Mouse (Mus musculus) kidney, embryonic 16.5 days (tissue): ENCODE results near the gene Trappc3. TPM values are rescaled to one million over a fixed set of nuclear protein-coding genes. Genes with fewer than 3 reads are reported as not detected.
"Not testable (repeated sequence)": the region's sequence is repeated elsewhere in the genome, so short reads cannot be mapped to it uniquely, and the experiment has no call there.

ENCODE experiments used
- ATAC-seq: fragments of 200-750 bp; cut with Nextera tagmentation; 2 replicates; pipeline ENCODE4 v1.8.0; 2017; ENCODE audit warnings: moderate TSS enrichment; ENCODE audit not compliant: low FRiP score, low TSS enrichment
- H3K27ac ChIP-seq: fragments of 300-500 bp; sonication (generic); 2 replicates; pipeline ENCODE4 v1.5.1; 2014; ENCODE audit warnings: low read length
- H3K27me3 ChIP-seq: fragments of 300-500 bp; sonication (generic); 2 replicates; pipeline ENCODE4 v1.6.1; 2014; ENCODE audit warnings: low read length, control low read depth, mixed read lengths; ENCODE audit not compliant: insufficient read depth
- H3K36me3 ChIP-seq: fragments of 300-500 bp; sonication (generic); 2 replicates; pipeline ENCODE4 v1.6.1; 2014; ENCODE audit warnings: low read length, control low read depth, mixed read lengths; ENCODE audit not compliant: insufficient read depth
- H3K4me1 ChIP-seq: fragments of 300-500 bp; sonication (generic); 2 replicates; pipeline ENCODE4 v1.6.1; 2014; ENCODE audit warnings: low read length, control low read depth, mixed read lengths; ENCODE audit not compliant: insufficient read depth
- H3K4me2 ChIP-seq: fragments of 300-500 bp; sonication (generic); replicated peaks from 2 replicates; pipeline ENCODE4 v1.6.1; 2014; ENCODE audit warnings: low read depth, low read length
- H3K4me3 ChIP-seq: fragments of 300-500 bp; sonication (generic); 2 replicates; pipeline ENCODE4 v1.5.1; 2014; ENCODE audit warnings: mild to moderate bottlenecking, low read length
- H3K9ac ChIP-seq: fragments of 300-500 bp; sonication (generic); replicated peaks from 2 replicates; pipeline ENCODE4 v1.6.1; 2014; ENCODE audit warnings: low read length
- H3K9me3 ChIP-seq: fragments of 300-500 bp; sonication (generic); 2 replicates; pipeline ENCODE4 v1.6.1; 2016; ENCODE audit warnings: low read length, control low read depth
- WGBS: fragments of 180-500 bp; shearing (Covaris S2); extraction: QIAGEN DNeasy Blood & Tissue Kit; methylation state at CpG from one replicate; pipeline ENCODE4 v1.1.7; 2014; 5-methylcytosine and 5-hydroxymethylcytosine counted together
- polyA plus RNA-seq: library from polyadenylated mRNA; unstranded; fragments of >200 nt; fragmentation: Nextera tagmentation; extraction: Ambion mirVana; gene quantifications from 2 replicates; pipeline ENCODE4 v1.2.1, GENCODE M21; 2015

The Trappc3 gene
- 113 and 120 TPM in 2 replicates for polyA plus RNA-seq

GRCm38 (mm10) chr4:126262119-126262807 is at the start of gene Trappc3:
Gene Trappc3, plus strand, starts transcription at chr4:126262325.
- H3K4me1 ChIP-seq: peaks cover 49% of the 10 kb centered on the region
- peak; percentile 94 for ATAC-seq

GRCm38 (mm10) chr4:126217771-126218170 is 44.4 kb upstream of the Trappc3 start:
- H3K4me1 ChIP-seq: no peaks in the 10 kb centered on the region
- no peak for ATAC-seq
- H3K4me3 ChIP-seq: no peak overlapping the region
- H3K4me2 ChIP-seq: no peak overlapping the region
- 83% methylated on average over 6 of the region's 6 CpGs for WGBS
- H3K9me3 ChIP-seq: no peaks in the 10 kb centered on the region
- H3K27me3 ChIP-seq: no peaks in the 10 kb centered on the region
- H3K27ac ChIP-seq: no peak overlapping the region
- H3K9ac ChIP-seq: no peak overlapping the region
- H3K36me3 ChIP-seq: no peaks in the 10 kb centered on the region

More at GRCm38 (mm10) chr4:126262119-126262807, at the start of gene Trappc3:
- peak within 1 kb of the TSS; percentile 96 for H3K27ac ChIP-seq
- H3K9me3 ChIP-seq: no peaks in the 10 kb centered on the region
- H3K36me3 ChIP-seq: no peaks in the 10 kb centered on the region
- peak within 1 kb of the TSS; percentile 82 for H3K4me3 ChIP-seq
- H3K27me3 ChIP-seq: no peaks in the 10 kb centered on the region
- peak within 1 kb of the TSS; percentile 65 for H3K4me2 ChIP-seq
- peak within 1 kb of the TSS; percentile 89 for H3K9ac ChIP-seq
- WGBS: under 1% methylated on average over 46 of the region's 46 CpGs

GRCm38 (mm10) chr4:126219540-126219939 is 42.6 kb upstream of the Trappc3 start:
- not testable (repeated sequence) for H3K9me3 ChIP-seq, H3K4me3 ChIP-seq, H3K4me1 ChIP-seq, H3K36me3 ChIP-seq, H3K4me2 ChIP-seq, H3K27ac ChIP-seq, H3K27me3 ChIP-seq, H3K9ac ChIP-seq, ATAC-seq
- WGBS: 61% methylated on average over 3 of the region's 3 CpGs

- 90% methylated on average over 10 of the region's 10 CpGs for WGBS
- H3K4me2 ChIP-seq: no peak overlapping the region
- no peaks in the 10 kb centered on the region for H3K36me3 ChIP-seq
- no peaks in the 10 kb centered on the region for H3K27me3 ChIP-seq
- no peak overlapping the region for H3K27ac ChIP-seq
- H3K4me1 ChIP-seq: no peaks in the 10 kb centered on the region
- H3K9ac ChIP-seq: no peak overlapping the region
- ATAC-seq: no peak
- H3K9me3 ChIP-seq: no peaks in the 10 kb centered on the region
- H3K4me3 ChIP-seq: no peak overlapping the region
Measured at GRCm38 (mm10) chr4:126220045-126220444, 42.1 kb upstream of the Trappc3 start.

GRCm38 (mm10) chr4:126222631-126223030 is 39.5 kb upstream of the Trappc3 start:
- Histone ChIP-seq H3K4me1 (peaks cover 6% of the 10 kb centered on the region), H3K36me3 (no peaks in the 10 kb centered on the region), H3K9me3 (no peaks in the 10 kb centered on the region), H3K4me2 (no peak overlapping the region), H3K27me3 (no peaks in the 10 kb centered on the region), H3K27ac (no peak overlapping the region), H3K9ac (no peak overlapping the region), H3K4me3 (no peak overlapping the region)
- WGBS: 88% methylated on average over 11 of the region's 11 CpGs
- ATAC-seq: no peak

- Histone ChIP-seq H3K27ac (no peak overlapping the region), H3K4me3 (no peak overlapping the region), H3K9ac (no peak overlapping the region), H3K4me1 (peaks cover 13% of the 10 kb centered on the region), H3K9me3 (no peaks in the 10 kb centered on the region), H3K4me2 (no peak overlapping the region), H3K36me3 (peaks cover 17% of the 10 kb centered on the region), H3K27me3 (no peaks in the 10 kb centered on the region)
- ATAC-seq: no peak; the same call in 1 of the 2 replicates
- WGBS: 55% methylated on average over 12 of the region's 12 CpGs
Measured at GRCm38 (mm10) chr4:126226640-126227039, 35.5 kb upstream of the Trappc3 start.

DNA sequence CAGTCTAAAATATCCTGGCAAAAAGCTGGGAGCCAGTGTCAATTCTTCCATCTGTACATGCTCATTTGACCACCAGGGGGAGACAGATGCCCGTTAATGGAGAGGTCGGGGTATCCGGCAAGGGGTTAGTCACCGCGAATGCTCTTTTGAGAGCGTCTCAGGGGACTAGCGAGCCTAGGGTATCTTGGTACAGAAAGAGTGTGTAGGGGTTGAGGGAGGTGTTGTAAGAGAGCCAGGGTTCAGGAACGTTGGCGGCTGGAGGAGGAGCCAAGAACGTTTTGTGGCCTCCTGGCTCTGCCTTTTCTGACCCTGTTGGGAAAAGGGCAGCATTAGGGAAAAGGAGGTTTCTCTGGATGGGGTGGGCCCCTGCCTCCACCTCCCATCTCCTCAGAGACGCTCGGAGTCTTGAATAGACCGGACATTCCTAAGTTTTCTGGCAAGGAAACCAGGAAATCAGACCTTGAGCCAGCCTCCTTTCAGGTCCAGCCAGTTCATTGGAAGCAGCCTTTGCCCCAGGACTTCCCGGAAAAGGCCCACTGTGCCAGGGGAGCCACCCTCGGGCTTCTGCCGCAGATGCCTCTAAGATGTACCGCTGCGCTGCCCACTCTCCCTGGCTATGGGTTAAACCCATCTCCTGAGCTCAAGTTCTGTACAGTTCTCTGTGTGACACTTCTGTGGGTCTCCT is 34.9 kb upstream of the Trappc3 start:
- Histone ChIP-seq H3K4me1 (peaks cover 13% of the 10 kb centered on the region), H3K9me3 (no peaks in the 10 kb centered on the region), H3K36me3 (peaks cover 22% of the 10 kb centered on the region), H3K4me2 (peak overlapping the region; percentile 61), H3K27me3 (no peaks in the 10 kb centered on the region), H3K9ac (peak overlapping the region; percentile 58), H3K27ac (peak overlapping the region; percentile 81), H3K4me3 (peak overlapping the region; percentile 36)
- 9% methylated on average over 18 of the region's 18 CpGs for WGBS
- ATAC-seq: peak; percentile 89

DNA sequence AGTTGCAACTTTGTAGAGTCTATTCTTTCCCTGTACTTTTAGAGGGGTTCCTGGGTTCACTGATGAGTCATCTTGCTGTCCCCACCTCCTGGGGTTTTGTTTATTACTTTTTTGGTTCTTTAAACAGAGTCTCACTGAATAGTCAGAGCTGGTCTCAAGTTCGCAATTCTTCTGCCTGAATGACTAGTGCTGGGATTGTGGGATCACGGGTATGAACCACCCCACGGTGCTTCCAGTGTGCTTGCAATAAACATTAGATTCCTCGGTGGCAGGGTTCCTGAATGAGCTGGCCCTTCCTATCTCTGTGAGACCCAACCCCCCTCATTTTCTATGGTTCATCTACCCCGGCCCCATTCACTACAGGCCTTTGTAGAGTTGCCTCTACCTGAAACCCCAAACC is 34.0 kb upstream of the Trappc3 start:
- Histone ChIP-seq H3K4me2 (0 out of 2 replicates have a peak overlapping the region, but pooled peaks have one; percentile 61), H3K27me3 (no peaks in the 10 kb centered on the region), H3K36me3 (peaks cover 32% of the 10 kb centered on the region), H3K9ac (no peak overlapping the region), H3K9me3 (no peaks in the 10 kb centered on the region), H3K27ac (peak overlapping the region; percentile 81; the same call in 1 of the 2 replicates), H3K4me3 (no peak overlapping the region), H3K4me1 (peaks cover 13% of the 10 kb centered on the region)
- 27% methylated on average over 5 of the region's 5 CpGs for WGBS
- ATAC-seq: no peak

- Histone ChIP-seq H3K36me3 (peaks cover 49% of the 10 kb centered on the region), H3K4me3 (no peak overlapping the region), H3K4me2 (no peak overlapping the region), H3K27me3 (no peaks in the 10 kb centered on the region), H3K4me1 (peaks cover 13% of the 10 kb centered on the region), H3K27ac (no peak overlapping the region; the same call in 1 of the 2 replicates), H3K9ac (no peak overlapping the region), H3K9me3 (no peaks in the 10 kb centered on the region)
- 64% methylated on average over 7 of the region's 7 CpGs for WGBS
- no peak for ATAC-seq
Measured at GRCm38 (mm10) chr4:126229900-126230299, 32.2 kb upstream of the Trappc3 start.
